8 mouse cellular contexts compared by ENCODE assay signal in the genomic region with DNA sequence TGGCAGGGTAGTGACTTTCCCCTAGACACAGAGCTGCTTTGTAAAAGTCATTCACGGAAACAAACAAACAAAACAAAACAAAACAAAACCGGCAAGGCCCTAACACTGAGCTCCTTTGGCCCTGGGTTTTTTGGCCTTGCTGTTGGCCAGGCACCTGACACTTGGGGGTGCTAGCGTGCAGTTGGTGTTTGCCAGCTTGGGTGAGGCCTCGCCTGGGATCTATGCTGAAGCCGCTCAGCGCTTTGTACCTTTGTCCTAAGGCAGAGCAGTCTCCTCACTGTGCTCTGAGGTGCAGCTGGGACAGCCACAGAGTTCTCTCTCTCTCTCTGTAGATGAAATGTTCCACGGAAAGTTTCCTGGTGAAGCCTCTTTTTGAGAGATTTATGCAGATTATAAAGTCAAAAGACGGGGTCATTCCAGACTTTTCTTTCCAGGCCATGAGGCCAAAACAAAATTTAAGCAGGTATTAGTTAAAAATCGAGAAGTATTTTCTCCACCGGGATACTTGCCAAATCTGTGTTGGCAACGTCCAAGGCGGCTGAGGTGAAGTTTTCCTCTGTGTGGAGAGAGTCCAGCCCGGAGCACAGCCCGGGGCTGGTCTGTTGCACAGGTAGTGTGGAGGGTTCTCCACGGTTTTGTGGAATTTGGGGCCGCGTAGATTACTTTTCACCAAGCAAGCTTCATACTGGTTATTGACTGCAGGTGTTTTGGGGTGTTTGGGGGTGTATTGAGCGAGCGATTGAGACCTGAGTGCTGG.
DNase-seq lines count a peak whose midpoint lies in the region; ATAC-seq lines count a peak whose summit lies in the region.

No protein-coding gene starts in this region.

- H3K9me3 ChIP-seq in hindbrain, embryonic 12.5 days (replicated peaks): no peaks in the 10 kb centered on the region

- whole genome bisulfite sequencing in hindbrain, embryonic 12.5 days: 54% methylated on average over 19 of the region's 19 CpGs

- no peak overlapping the region for H3K4me2 ChIP-seq in hindbrain, embryonic 12.5 days (replicated peaks)

- peaks cover 14% of the 10 kb centered on the region; the same call in 1 of the 2 replicates for H3K4me1 ChIP-seq in hindbrain, embryonic 12.5 days

- DNase-seq in WW6 (ENCODE audit: low read depth, low spot score): peak; percentile 48
- DNase-seq in cerebellum, adult 9-10 months: peak; percentile 52
- DNase-seq in layer of hippocampus, postnatal 10 days (ENCODE audit: low spot score in 2 of 2): peak; percentile 74 to 78
- peak; percentile 72 for DNase-seq in lung, postnatal 14 days
- peak; percentile 82 for DNase-seq in retina, embryonic 14.5 days (ENCODE audit: low spot score)

- H3K36me3 ChIP-seq in hindbrain, embryonic 12.5 days: no peaks in the 10 kb centered on the region

- ATAC-seq in frontal cortex, adult (ENCODE audit: low TSS enrichment): peak; percentile 73
- ATAC-seq in hindbrain, embryonic 12.5 days (ENCODE audit: low FRiP score): peak; percentile 82
- no peak for ATAC-seq in erythroblast, adult 5-6 weeks (replicated peaks; ENCODE audit: low FRiP score, poor library complexity, severe bottlenecking)

- H3K27ac ChIP-seq in hindbrain, embryonic 12.5 days: no peak overlapping the region; the same call in 1 of the 2 replicates

- no peaks in the 10 kb centered on the region for H3K27me3 ChIP-seq in hindbrain, embryonic 12.5 days

- no peak overlapping the region for H3K4me3 ChIP-seq in hindbrain, embryonic 12.5 days

- H3K9ac ChIP-seq in hindbrain, embryonic 12.5 days: no peak overlapping the region
